Mouse (Mus musculus): ENCODE results near the gene Gm49318. TPM values are rescaled to one million over a fixed set of nuclear protein-coding genes. Genes with fewer than 3 reads are reported as not detected.
A peak's percentile ranks its signal among the peaks of the same experiment; 100 is the strongest.

Gene Gm49318
- not detected in 2 replicates for polyA plus RNA-seq (2015; fragmentation: Nextera tagmentation; extraction: Ambion mirVana)

GRCm38 (mm10) chr9:22070791-22071573, at the start of gene Gm49318, which contains the start of gene Zfp653:
TSS of gene Gm49318 (minus strand) at chr9:22071259.
TSS of gene Zfp653 (minus strand) at chr9:22071376.
- WGBS: under 1% methylated on average over 84 of the region's 87 CpGs
- ATAC-seq (replicated peaks; ENCODE audit: insufficient number of reproducible peaks, insufficient read depth, low FRiP score, low read depth): peak; percentile 96

GRCm38 (mm10) chr9:22119543-22119942, 48.5 kb upstream of the Gm49318 start:
- Histone ChIP-seq H3K36me3 (no peaks in the 10 kb centered on the region), H3K4me1 (replicated peaks) (peaks cover 18% of the 10 kb centered on the region), H3K9ac (no peak overlapping the region), H3K4me2 (no peak overlapping the region), H3K27ac (no peak overlapping the region), H3K9me3 (replicated peaks) (no peaks in the 10 kb centered on the region), H3K27me3 (no peaks in the 10 kb centered on the region), H3K4me3 (no peak overlapping the region)
- 90% methylated on average over 4 of the region's 4 CpGs for WGBS
- ATAC-seq (replicated peaks; ENCODE audit: insufficient number of reproducible peaks, insufficient read depth, low FRiP score, low read depth): no peak

More at GRCm38 (mm10) chr9:22070791-22071573, at the start of gene Gm49318, which contains the start of gene Zfp653:
- H3K4me1 ChIP-seq (replicated peaks): peaks cover 17% of the 10 kb centered on the region
- H3K36me3 ChIP-seq: peaks cover 21% of the 10 kb centered on the region; the same call in 1 of the 2 replicates
- peak within 1 kb of the TSS; percentile 90 for H3K4me3 ChIP-seq
- H3K9ac ChIP-seq: peak within 1 kb of the TSS; percentile 91
- H3K4me2 ChIP-seq: peak within 1 kb of the TSS; percentile 70
- H3K9me3 ChIP-seq (replicated peaks): no peaks in the 10 kb centered on the region
- H3K27ac ChIP-seq: peak within 1 kb of the TSS; percentile 100
- no peaks in the 10 kb centered on the region for H3K27me3 ChIP-seq

GRCm38 (mm10) chr9:22117754-22118456, 46.8 kb upstream of the Gm49318 start:
- no peak overlapping the region; the same call in 1 of the 2 replicates for H3K27ac ChIP-seq
- WGBS: 35% methylated on average over 10 of the region's 10 CpGs

GRCm38 (mm10) chr9:22116740-22117426, 45.8 kb upstream of the Gm49318 start, which contains the start of gene Elof1:
TSS of gene Elof1 (minus strand) at chr9:22117172.
- H3K9me3 ChIP-seq (replicated peaks): no peaks in the 10 kb centered on the region
- peak within 1 kb of the TSS; percentile 87 for H3K4me2 ChIP-seq
- WGBS: under 1% methylated on average over 52 of the region's 52 CpGs

More at GRCm38 (mm10) chr9:22117754-22118456, 46.8 kb upstream of the Gm49318 start:
- H3K4me2 ChIP-seq: peak overlapping the region; percentile 87
- H3K27me3 ChIP-seq: no peaks in the 10 kb centered on the region
- peak overlapping the region; percentile 55; the same call in 1 of the 2 replicates for H3K9ac ChIP-seq
- peaks cover 18% of the 10 kb centered on the region for H3K4me1 ChIP-seq (replicated peaks)
- no peak for ATAC-seq (replicated peaks; ENCODE audit: insufficient number of reproducible peaks, insufficient read depth, low FRiP score, low read depth)
- H3K4me3 ChIP-seq: peak overlapping the region; percentile 95
- H3K36me3 ChIP-seq: peaks cover 9% of the 10 kb centered on the region
- no peaks in the 10 kb centered on the region for H3K9me3 ChIP-seq (replicated peaks)

GRCm38 (mm10) chr9:22116086-22116485, 45.0 kb upstream of the Gm49318 start:
- H3K4me2 ChIP-seq: peak overlapping the region; percentile 87
- H3K9me3 ChIP-seq (replicated peaks): no peaks in the 10 kb centered on the region
- H3K4me1 ChIP-seq (replicated peaks): peaks cover 18% of the 10 kb centered on the region
- ATAC-seq (replicated peaks; ENCODE audit: insufficient number of reproducible peaks, insufficient read depth, low FRiP score, low read depth): no peak
- H3K27me3 ChIP-seq: no peaks in the 10 kb centered on the region
- H3K36me3 ChIP-seq: peaks cover 24% of the 10 kb centered on the region
- peak overlapping the region; percentile 95 for H3K4me3 ChIP-seq
- peak overlapping the region; percentile 90 for H3K9ac ChIP-seq
- WGBS: 24% methylated on average over 15 of the region's 15 CpGs
- H3K27ac ChIP-seq: no peak overlapping the region

More at GRCm38 (mm10) chr9:22116740-22117426, 45.8 kb upstream of the Gm49318 start, which contains the start of gene Elof1:
- Histone ChIP-seq H3K9ac (peak within 1 kb of the TSS; percentile 90), H3K4me1 (replicated peaks) (peaks cover 18% of the 10 kb centered on the region), H3K4me3 (peak within 1 kb of the TSS; percentile 95), H3K27ac (peak within 1 kb of the TSS; percentile 69), H3K27me3 (no peaks in the 10 kb centered on the region), H3K36me3 (peaks cover 19% of the 10 kb centered on the region)
- peak; percentile 91 for ATAC-seq (replicated peaks; ENCODE audit: insufficient number of reproducible peaks, insufficient read depth, low FRiP score, low read depth)

GRCm38 (mm10) chr9:22115635-22116034, 44.6 kb upstream of the Gm49318 start:
- H3K4me3 ChIP-seq: peak overlapping the region; percentile 95
- no peak for ATAC-seq (replicated peaks; ENCODE audit: insufficient number of reproducible peaks, insufficient read depth, low FRiP score, low read depth)

GRCm38 (mm10) chr9:22108194-22108593, 37.1 kb upstream of the Gm49318 start:
- Histone ChIP-seq H3K27ac (no peak overlapping the region), H3K27me3 (no peaks in the 10 kb centered on the region), H3K4me1 (replicated peaks) (no peaks in the 10 kb centered on the region), H3K4me3 (no peak overlapping the region), H3K36me3 (peaks cover 33% of the 10 kb centered on the region), H3K9me3 (replicated peaks) (no peaks in the 10 kb centered on the region), H3K9ac (no peak overlapping the region), H3K4me2 (no peak overlapping the region)
- 86% methylated on average over 9 of the region's 9 CpGs for WGBS
- ATAC-seq (replicated peaks; ENCODE audit: insufficient number of reproducible peaks, insufficient read depth, low FRiP score, low read depth): no peak

More at GRCm38 (mm10) chr9:22115635-22116034, 44.6 kb upstream of the Gm49318 start:
- Histone ChIP-seq H3K27me3 (no peaks in the 10 kb centered on the region), H3K36me3 (peaks cover 24% of the 10 kb centered on the region), H3K27ac (no peak overlapping the region), H3K9me3 (replicated peaks) (no peaks in the 10 kb centered on the region), H3K4me2 (peak overlapping the region; percentile 87), H3K9ac (no peak overlapping the region), H3K4me1 (replicated peaks) (peaks cover 18% of the 10 kb centered on the region)
- WGBS: 86% methylated on average over 4 of the region's 4 CpGs

GRCm38 (mm10) chr9:22099922-22100321, 28.9 kb upstream of the Gm49318 start:
- H3K27me3 ChIP-seq: peaks cover 11% of the 10 kb centered on the region; the same call in 1 of the 2 replicates
- H3K27ac ChIP-seq: peak overlapping the region; percentile 70
- H3K4me1 ChIP-seq (replicated peaks): peaks cover 24% of the 10 kb centered on the region
- peak overlapping the region; percentile 37 for H3K4me3 ChIP-seq
- peak overlapping the region; percentile 61 for H3K4me2 ChIP-seq
- H3K36me3 ChIP-seq: 0 out of 2 replicates have a peak, but pooled peaks cover 5% of the 10 kb centered on the region
- H3K9ac ChIP-seq: peak overlapping the region; percentile 49
- H3K9me3 ChIP-seq (replicated peaks): no peaks in the 10 kb centered on the region
- WGBS: 2% methylated on average over 18 of the region's 18 CpGs
- ATAC-seq (replicated peaks; ENCODE audit: insufficient number of reproducible peaks, insufficient read depth, low FRiP score, low read depth): peak; percentile 74

GRCm38 (mm10) chr9:22098993-22099696, 28.1 kb upstream of the Gm49318 start, which contains the start of gene Cnn1:
TSS of gene Cnn1 (plus strand) at chr9:22099216.
- Histone ChIP-seq H3K4me2 (peak within 1 kb of the TSS; percentile 61), H3K27ac (peak within 1 kb of the TSS; percentile 70), H3K27me3 (peaks cover 11% of the 10 kb centered on the region; the same call in 1 of the 2 replicates), H3K9me3 (replicated peaks) (no peaks in the 10 kb centered on the region), H3K9ac (peak within 1 kb of the TSS; percentile 49), H3K4me1 (replicated peaks) (peaks cover 24% of the 10 kb centered on the region), H3K4me3 (peak within 1 kb of the TSS; percentile 37), H3K36me3 (0 out of 2 replicates have a peak, but pooled peaks cover 5% of the 10 kb centered on the region)
- ATAC-seq (replicated peaks; ENCODE audit: insufficient number of reproducible peaks, insufficient read depth, low FRiP score, low read depth): peak; percentile 21; the same call in 1 of the 2 replicates
- WGBS: 3% methylated on average over 14 of the region's 14 CpGs

- peaks cover 19% of the 10 kb centered on the region for H3K4me1 ChIP-seq (replicated peaks)
- H3K4me2 ChIP-seq: peak overlapping the region; percentile 72
- peak overlapping the region; percentile 46 for H3K4me3 ChIP-seq
- H3K27ac ChIP-seq: peak overlapping the region; percentile 46; the same call in 1 of the 2 replicates
- under 1% methylated on average over 24 of the region's 24 CpGs for WGBS
- peaks cover 11% of the 10 kb centered on the region; the same call in 1 of the 2 replicates for H3K27me3 ChIP-seq
- ATAC-seq (replicated peaks; ENCODE audit: insufficient number of reproducible peaks, insufficient read depth, low FRiP score, low read depth): peak; percentile 68
- no peaks in the 10 kb centered on the region for H3K9me3 ChIP-seq (replicated peaks)
- H3K9ac ChIP-seq: peak overlapping the region; percentile 58
- H3K36me3 ChIP-seq: no peaks in the 10 kb centered on the region
Observed at GRCm38 (mm10) chr9:22095854-22096307, 24.8 kb upstream of the Gm49318 start.

Data from heart, embryonic 15.5 days (tissue).